Mouse (Mus musculus) lung, postnatal 0 days (tissue): ENCODE results near the gene Ranbp17.

Experiments
- CTCF ChIP-seq: IDR thresholded peaks from 2 replicates; pipeline ENCODE4 v1.5.1; 2016; ENCODE audit warnings: antibody characterized with exemption, mild to moderate bottlenecking
- EP300 ChIP-seq: IDR thresholded peaks from 2 replicates; pipeline ENCODE4 v1.6.1; 2016; ENCODE audit warnings: antibody characterized with exemption, mild to moderate bottlenecking, control low read depth

- no peak for TF ChIP-seq CTCF
- no peak for TF ChIP-seq EP300
These were observed 309.2 kb downstream of the Ranbp17 start for GRCm38 (mm10) chr11:33204329-33204705.
